Mouse (Mus musculus) hindbrain, embryonic 13.5 days (tissue): ENCODE data around the gene Cnnm3. TPM values are rescaled to one million over a fixed set of nuclear protein-coding genes. Genes with fewer than 3 reads are reported as not detected.

Experiments
- ATAC-seq: fragments of 200-750 bp; cut with Nextera tagmentation; 2 replicates; pipeline ENCODE4 v1.8.0; 2017; ENCODE audit warnings: moderate TSS enrichment; ENCODE audit not compliant: low FRiP score
- H3K27ac ChIP-seq: fragments of 300-500 bp; sonication (generic); 2 replicates; pipeline ENCODE4 v1.5.1; 2015; ENCODE audit warnings: inconsistent platforms, mild to moderate bottlenecking, moderate library complexity
- H3K27me3 ChIP-seq: fragments of 300-500 bp; sonication (generic); 2 replicates; pipeline ENCODE4 v1.6.1; 2015; ENCODE audit warnings: mild to moderate bottlenecking, inconsistent platforms
- H3K36me3 ChIP-seq: fragments of 300-500 bp; sonication (generic); 2 replicates; pipeline ENCODE4 v1.6.1; 2015; ENCODE audit warnings: mild to moderate bottlenecking, inconsistent platforms
- H3K4me1 ChIP-seq: fragments of 300-500 bp; sonication (generic); replicated peaks from 2 replicates; pipeline ENCODE4 v1.6.1; 2015; ENCODE audit warnings: inconsistent platforms
- H3K4me2 ChIP-seq: fragments of 300-500 bp; sonication (generic); 2 replicates; pipeline ENCODE4 v1.6.1; 2015; ENCODE audit warnings: inconsistent platforms, mild to moderate bottlenecking, moderate library complexity
- H3K4me3 ChIP-seq: fragments of 300-500 bp; sonication (generic); 2 replicates; pipeline ENCODE4 v1.5.1; 2015; ENCODE audit warnings: mild to moderate bottlenecking, inconsistent platforms
- H3K9ac ChIP-seq: fragments of 300-500 bp; sonication (generic); 2 replicates; pipeline ENCODE4 v1.6.1; 2015; ENCODE audit warnings: mild to moderate bottlenecking, inconsistent platforms
- H3K9me3 ChIP-seq: fragments of 300-500 bp; sonication (generic); 2 replicates; pipeline ENCODE4 v1.6.1; 2016; ENCODE audit warnings: inconsistent platforms
- WGBS: fragments of 180-500 bp; shearing (Covaris S2); methylation state at CpG from one replicate; pipeline ENCODE4 v1.1.7; 2015; 5-methylcytosine and 5-hydroxymethylcytosine counted together
- polyA plus RNA-seq: library from polyadenylated mRNA; unstranded; fragments of >200 nt; fragmentation: Nextera tagmentation; extraction: Ambion mirVana; gene quantifications from 2 replicates; pipeline ENCODE4 v1.2.1, GENCODE M21; 2015

The Cnnm3 gene
- polyA plus RNA-seq, 1 experiment from 2014 or later: 5.1 TPM

DNA sequence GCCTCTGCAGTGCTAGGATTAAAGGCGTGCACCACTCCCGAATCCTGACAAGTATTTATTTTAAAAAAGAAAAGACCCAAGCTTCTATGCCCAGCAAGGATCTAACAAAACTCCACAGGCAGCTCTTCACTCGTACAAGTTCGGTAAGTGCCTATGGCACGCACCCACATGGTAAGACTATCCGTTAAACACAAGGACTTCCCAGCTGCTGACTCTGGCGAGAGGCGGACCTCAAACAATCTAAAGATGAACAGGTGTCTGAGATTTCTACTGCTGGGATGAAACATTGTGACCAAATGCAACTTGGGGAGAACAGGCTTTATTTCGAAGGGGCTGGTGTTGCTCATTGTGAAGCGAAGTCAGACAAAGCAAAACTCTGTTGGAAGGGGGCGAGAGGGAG is 28.5 kb downstream of the Cnnm3 start:
- 0 out of 2 replicates have a peak, but pooled peaks cover 8% of the 10 kb centered on the region for H3K4me1 ChIP-seq
- H3K9ac ChIP-seq: no peak overlapping the region
- no peak overlapping the region for H3K4me2 ChIP-seq
- no peak for ATAC-seq
- no peaks in the 10 kb centered on the region for H3K27me3 ChIP-seq
- no peak overlapping the region for H3K4me3 ChIP-seq
- peaks cover 42% of the 10 kb centered on the region for H3K36me3 ChIP-seq
- WGBS: 95% methylated on average over 11 of the region's 11 CpGs
- no peaks in the 10 kb centered on the region for H3K9me3 ChIP-seq
- no peak overlapping the region for H3K27ac ChIP-seq

GRCm38 (mm10) chr1:36540807-36541206 is 29.1 kb downstream of the Cnnm3 start:
- Histone ChIP-seq H3K4me2 (no peak overlapping the region), H3K27me3 (no peaks in the 10 kb centered on the region), H3K4me3 (no peak overlapping the region), H3K9me3 (no peaks in the 10 kb centered on the region), H3K27ac (no peak overlapping the region), H3K9ac (no peak overlapping the region), H3K36me3 (peaks cover 41% of the 10 kb centered on the region), H3K4me1 (peaks cover 13% of the 10 kb centered on the region)
- 94% methylated on average over 12 of the region's 12 CpGs for WGBS
- ATAC-seq: no peak

DNA sequence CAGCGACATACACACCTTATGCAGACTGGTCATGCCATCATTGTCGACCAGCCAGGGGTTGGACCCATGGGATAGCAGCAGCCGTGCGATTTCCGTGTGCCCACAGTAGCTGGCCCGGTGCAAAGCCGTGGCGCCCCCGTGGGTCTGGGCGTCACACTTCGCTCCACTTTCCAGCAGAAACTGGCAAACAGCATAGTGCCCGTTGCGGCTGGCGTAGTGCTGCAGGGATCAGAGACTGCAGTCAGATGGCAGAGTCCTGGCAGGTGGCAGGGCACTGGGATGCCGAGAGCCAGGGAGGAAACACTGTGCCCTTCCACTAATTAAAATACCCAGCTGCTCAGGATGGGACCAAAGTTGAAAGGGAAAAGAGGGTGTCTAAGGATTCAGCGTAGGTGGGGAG is 30.2 kb downstream of the Cnnm3 start:
- H3K27me3 ChIP-seq: no peaks in the 10 kb centered on the region
- H3K36me3 ChIP-seq: peaks cover 35% of the 10 kb centered on the region
- no peak overlapping the region for H3K4me2 ChIP-seq
- peaks cover 23% of the 10 kb centered on the region for H3K4me1 ChIP-seq
- WGBS: 95% methylated on average over 16 of the region's 16 CpGs
- H3K4me3 ChIP-seq: no peak overlapping the region
- H3K9ac ChIP-seq: no peak overlapping the region
- ATAC-seq: no peak
- H3K9me3 ChIP-seq: no peaks in the 10 kb centered on the region
- no peak overlapping the region for H3K27ac ChIP-seq

- peaks cover 25% of the 10 kb centered on the region for H3K4me1 ChIP-seq
- H3K9me3 ChIP-seq: no peaks in the 10 kb centered on the region
- peaks cover 36% of the 10 kb centered on the region for H3K36me3 ChIP-seq
- no peak overlapping the region for H3K4me2 ChIP-seq
- WGBS: 94% methylated on average over 9 of the region's 9 CpGs
- H3K27ac ChIP-seq: no peak overlapping the region
- H3K9ac ChIP-seq: no peak overlapping the region
- H3K4me3 ChIP-seq: no peak overlapping the region
- no peaks in the 10 kb centered on the region for H3K27me3 ChIP-seq
- no peak for ATAC-seq
Observed at GRCm38 (mm10) chr1:36542925-36543324, 31.3 kb downstream of the Cnnm3 start.

DNA sequence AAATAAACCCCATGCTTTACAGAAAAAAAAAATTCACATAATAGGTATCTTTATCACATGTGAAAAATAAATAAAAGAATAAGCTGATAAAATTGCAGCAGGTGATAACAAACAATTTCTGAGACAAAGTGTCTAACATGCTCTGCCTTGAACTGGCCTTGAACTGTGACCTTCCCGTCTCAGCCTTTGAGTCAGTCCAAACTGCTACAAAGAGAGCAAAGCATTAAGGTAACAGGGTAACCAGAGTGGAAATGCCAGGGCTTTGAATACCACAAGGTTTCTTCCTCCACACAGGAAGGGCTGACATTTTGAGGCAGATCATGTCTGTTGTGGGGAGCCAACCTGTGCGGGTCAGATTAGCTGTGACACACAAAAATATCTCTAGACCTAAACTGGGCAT is 33.7 kb downstream of the Cnnm3 start:
- H3K36me3 ChIP-seq: peaks cover 41% of the 10 kb centered on the region
- WGBS: 84% methylated on average over 2 of the region's 2 CpGs
- H3K4me1 ChIP-seq: peaks cover 48% of the 10 kb centered on the region
- 0 out of 2 replicates have a peak overlapping the region, but pooled peaks have one; percentile 19 for H3K9ac ChIP-seq
- H3K4me3 ChIP-seq: no peak overlapping the region
- H3K9me3 ChIP-seq: no peaks in the 10 kb centered on the region
- H3K4me2 ChIP-seq: no peak overlapping the region
- no peak overlapping the region for H3K27ac ChIP-seq
- no peak for ATAC-seq
- H3K27me3 ChIP-seq: no peaks in the 10 kb centered on the region

- Histone ChIP-seq H3K9me3 (no peaks in the 10 kb centered on the region), H3K4me3 (peak overlapping the region; percentile 57), H3K4me2 (peak overlapping the region; percentile 63), H3K4me1 (peaks cover 48% of the 10 kb centered on the region), H3K27me3 (no peaks in the 10 kb centered on the region), H3K27ac (no peak overlapping the region), H3K36me3 (peaks cover 42% of the 10 kb centered on the region), H3K9ac (peak overlapping the region; percentile 79)
- no peak for ATAC-seq
- 73% methylated on average over 19 of the region's 19 CpGs for WGBS
Observed at GRCm38 (mm10) chr1:36545845-36546600, 34.4 kb downstream of the Cnnm3 start.

- peak within 1 kb of the TSS; percentile 79 for H3K9ac ChIP-seq
- H3K9me3 ChIP-seq: no peaks in the 10 kb centered on the region
- no peaks in the 10 kb centered on the region for H3K27me3 ChIP-seq
- H3K4me2 ChIP-seq: peak within 1 kb of the TSS; percentile 63
- H3K4me1 ChIP-seq: peaks cover 57% of the 10 kb centered on the region
- peak within 1 kb of the TSS; percentile 57 for H3K4me3 ChIP-seq
- ATAC-seq: peak; percentile 96
- peaks cover 43% of the 10 kb centered on the region for H3K36me3 ChIP-seq
- peak within 1 kb of the TSS; percentile 77 for H3K27ac ChIP-seq
- under 1% methylated on average over 43 of the region's 43 CpGs for WGBS
Observed at GRCm38 (mm10) chr1:36546888-36547471, 35.3 kb downstream of the Cnnm3 start, which contains the start of gene Ankrd39. Gene Ankrd39 (minus strand): TSS chr1:36547445.

DNA sequence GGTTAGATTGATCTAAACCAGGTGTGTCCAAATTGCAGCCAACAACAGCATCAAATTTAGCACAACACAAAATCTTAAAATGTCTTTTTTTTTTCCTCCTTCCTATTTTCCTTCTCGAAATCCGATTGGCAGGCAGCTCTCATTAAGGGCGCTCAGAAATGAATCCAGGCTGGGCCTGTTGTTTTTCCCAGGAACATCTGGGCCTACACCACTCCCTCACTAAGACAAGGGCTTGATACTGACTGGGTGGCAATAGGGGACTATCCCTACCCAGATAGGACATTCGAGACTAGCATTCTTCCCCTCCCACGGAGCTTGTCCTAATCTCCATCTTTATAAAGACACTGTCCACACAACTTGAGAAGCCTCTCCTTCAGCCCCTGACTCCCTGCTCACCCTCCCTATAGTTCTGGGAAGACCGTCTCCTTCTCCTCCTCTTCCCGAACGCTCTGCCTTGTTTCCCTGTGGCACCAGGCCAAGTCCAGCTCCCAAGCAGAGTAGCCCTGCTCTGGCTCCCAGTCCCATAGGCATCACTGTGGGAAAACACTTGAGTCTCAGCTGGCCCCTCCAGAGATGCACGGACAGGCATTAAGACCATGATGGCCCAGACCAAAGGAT is 36.4 kb downstream of the Cnnm3 start:
- Histone ChIP-seq H3K27ac (peak overlapping the region; percentile 77), H3K4me1 (peaks cover 57% of the 10 kb centered on the region), H3K36me3 (peaks cover 52% of the 10 kb centered on the region), H3K4me2 (0 out of 2 replicates have a peak overlapping the region, but pooled peaks have one; percentile 1), H3K9me3 (no peaks in the 10 kb centered on the region), H3K4me3 (no peak overlapping the region), H3K9ac (peak overlapping the region; percentile 59), H3K27me3 (no peaks in the 10 kb centered on the region)
- ATAC-seq: no peak
- 35% methylated on average over 9 of the region's 9 CpGs for WGBS

GRCm38 (mm10) chr1:36548771-36549170 is 37.1 kb downstream of the Cnnm3 start:
- 54% methylated on average over 8 of the region's 8 CpGs for WGBS
- H3K4me1 ChIP-seq: peaks cover 60% of the 10 kb centered on the region
- peak overlapping the region; percentile 51; the same call in 1 of the 2 replicates for H3K9ac ChIP-seq
- H3K4me3 ChIP-seq: no peak overlapping the region
- no peak overlapping the region for H3K4me2 ChIP-seq
- H3K27ac ChIP-seq: no peak overlapping the region
- H3K27me3 ChIP-seq: no peaks in the 10 kb centered on the region
- H3K9me3 ChIP-seq: no peaks in the 10 kb centered on the region
- H3K36me3 ChIP-seq: peaks cover 58% of the 10 kb centered on the region
- no peak for ATAC-seq

DNA sequence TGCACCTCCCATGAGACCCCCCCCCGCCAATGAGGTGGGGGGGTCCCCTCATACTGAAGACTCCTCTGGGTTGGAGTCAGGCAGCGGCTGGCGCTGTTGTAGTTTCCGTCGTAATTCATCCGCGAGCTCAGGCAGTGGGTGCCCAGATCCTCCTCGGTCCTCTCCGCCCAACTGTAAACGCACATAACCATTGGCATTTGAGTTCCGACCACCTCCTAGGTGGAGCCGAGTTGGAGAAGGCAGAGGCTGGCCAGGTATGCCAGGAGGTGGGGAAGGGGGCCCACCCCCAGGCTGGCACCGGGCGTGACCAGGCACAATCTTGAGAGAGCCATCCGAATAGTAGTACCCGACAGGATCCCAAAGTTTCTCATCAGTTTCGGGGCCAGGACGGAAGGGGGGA is 37.8 kb downstream of the Cnnm3 start:
- ATAC-seq: no peak
- H3K27me3 ChIP-seq: no peaks in the 10 kb centered on the region
- 87% methylated on average over 18 of the region's 18 CpGs for WGBS
- H3K27ac ChIP-seq: no peak overlapping the region
- H3K4me3 ChIP-seq: no peak overlapping the region
- peaks cover 63% of the 10 kb centered on the region for H3K4me1 ChIP-seq
- H3K9ac ChIP-seq: peak overlapping the region; percentile 51; the same call in 1 of the 2 replicates
- 0 out of 2 replicates have a peak overlapping the region, but pooled peaks have one; percentile 13 for H3K4me2 ChIP-seq
- no peaks in the 10 kb centered on the region for H3K9me3 ChIP-seq
- peaks cover 66% of the 10 kb centered on the region for H3K36me3 ChIP-seq

GRCm38 (mm10) chr1:36550075-36550863 is 38.6 kb downstream of the Cnnm3 start:
- no peaks in the 10 kb centered on the region for H3K27me3 ChIP-seq
- no peak overlapping the region for H3K4me3 ChIP-seq
- H3K4me2 ChIP-seq: no peak overlapping the region
- H3K4me1 ChIP-seq: peaks cover 71% of the 10 kb centered on the region
- no peak overlapping the region for H3K27ac ChIP-seq
- H3K9me3 ChIP-seq: no peaks in the 10 kb centered on the region
- H3K36me3 ChIP-seq: peaks cover 73% of the 10 kb centered on the region
- ATAC-seq: no peak
- 79% methylated on average over 20 of the region's 20 CpGs for WGBS
- peak overlapping the region; percentile 51; the same call in 1 of the 2 replicates for H3K9ac ChIP-seq

- Histone ChIP-seq H3K9me3 (no peaks in the 10 kb centered on the region), H3K27me3 (no peaks in the 10 kb centered on the region), H3K9ac (0 out of 2 replicates have a peak overlapping the region, but pooled peaks have one; percentile 24), H3K4me2 (no peak overlapping the region), H3K4me3 (no peak overlapping the region), H3K36me3 (peaks cover 75% of the 10 kb centered on the region), H3K4me1 (peaks cover 64% of the 10 kb centered on the region), H3K27ac (no peak overlapping the region)
- ATAC-seq: no peak
- WGBS: 90% methylated on average over 17 of the region's 17 CpGs
Observed at GRCm38 (mm10) chr1:36551904-36552303, 40.2 kb downstream of the Cnnm3 start.
